Mouse (Mus musculus): Measurements from ENCODE around the gene Fam83e.

DNA sequence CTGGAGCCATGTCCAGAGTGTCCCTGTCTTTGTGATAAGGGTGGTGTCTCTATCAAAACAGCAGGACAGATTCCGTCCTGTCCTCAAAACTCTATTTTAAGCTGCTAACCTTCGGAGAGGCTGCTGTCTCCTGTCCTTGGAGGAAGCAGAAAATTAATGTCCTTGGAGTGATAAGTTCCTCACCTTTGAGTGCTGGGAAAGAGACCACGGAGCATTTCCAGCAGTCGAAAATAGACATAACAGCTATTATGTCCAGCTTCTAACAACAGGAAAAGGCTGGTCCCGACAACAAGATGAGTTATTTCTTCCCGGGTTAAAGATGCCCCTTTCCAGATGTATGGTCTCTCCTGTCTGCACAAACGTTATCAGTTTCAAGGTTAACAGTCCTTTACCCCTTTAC is 54.2 kb downstream of the Fam83e start:
- TF ChIP-seq POLR2A (IDR thresholded peaks at IDR 0.05; ENCODE audit: borderline replicate concordance, insufficient read depth, low read length) (no peak), CTCF (IDR thresholded peaks at IDR 0.05; ENCODE audit: borderline replicate concordance, insufficient read depth, low read depth, low read length) (no peak)
